Mouse (Mus musculus) T-helper 1 cell (primary cell): Measurements from ENCODE around the gene Hecw2.

Source experiments
- in situ Hi-C: fragments of 300-600 bp; cut with MboI, MseI; formaldehyde crosslinking; loops from one replicate; pipeline ENCODE4 v1.15.1; 2025; ENCODE audit warnings: high pct_unique_total_duplicates

The Hecw2 gene

DNA sequence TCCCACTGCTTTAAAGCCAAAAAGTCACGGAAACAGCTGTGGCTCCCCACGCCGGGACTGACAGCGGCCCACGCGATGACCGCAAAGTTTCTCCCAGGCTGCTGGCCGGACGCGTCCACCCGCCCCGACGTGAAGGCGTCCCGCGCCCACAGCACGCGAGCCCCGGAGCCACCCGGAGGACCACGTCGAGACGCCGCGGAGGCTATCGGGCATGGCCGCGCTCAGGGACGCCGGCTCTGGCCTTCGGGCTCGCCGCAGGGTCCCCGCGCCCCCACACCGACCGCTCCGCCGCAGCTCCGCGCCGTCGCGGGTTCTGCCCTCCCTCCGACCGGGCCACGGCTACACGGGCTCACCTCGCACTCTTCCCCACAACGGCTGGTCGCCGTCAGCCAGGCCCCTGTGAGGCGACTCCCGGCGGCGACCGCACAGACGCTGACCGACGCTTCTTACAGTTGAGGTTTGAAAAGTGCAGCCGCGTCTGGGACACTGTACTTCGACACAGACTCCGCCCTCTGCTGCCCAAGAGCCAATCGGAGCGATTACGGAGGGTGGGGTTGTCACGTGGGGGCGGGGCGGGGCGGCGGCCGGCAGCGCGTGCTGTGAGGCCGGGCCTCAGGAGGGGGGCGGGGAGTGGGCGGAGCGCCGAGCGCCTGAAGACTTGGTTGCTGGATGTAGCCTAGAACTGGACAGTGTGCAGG, 410.1 kb downstream of the Hecw2 start, which contains the start of gene Stk17b:
Gene Stk17b (minus strand): TSS at position 504 of the 698 bp plus-strand sequence.
- in situ Hi-C loops: loop anchor here (25.0 kb wide), 1 partner anchor 1673 kb away; the partner anchor contains the start of gene Stat1

DNA sequence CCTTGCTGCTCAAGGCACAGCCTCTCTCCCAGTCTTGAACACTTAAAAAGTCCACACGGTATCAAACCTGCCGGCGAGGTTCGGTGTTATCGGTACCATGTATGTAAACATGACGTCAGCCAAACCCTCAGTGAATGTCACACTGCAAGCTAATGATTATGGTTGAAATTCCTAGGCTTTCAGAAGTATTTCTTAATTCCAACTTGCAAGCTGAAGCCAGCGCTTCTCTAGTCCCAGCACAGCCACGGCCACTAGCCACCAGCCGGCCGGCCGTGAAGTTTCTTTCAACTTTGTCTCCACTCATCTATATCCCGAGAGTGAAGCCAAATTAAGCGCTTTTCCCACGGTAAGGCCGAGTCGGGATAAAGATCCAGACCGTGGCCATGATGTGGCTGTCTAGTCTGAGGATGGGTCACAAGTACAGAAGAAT, 410.7 kb downstream of the Hecw2 start:
- in situ Hi-C loops: loop anchor here (25.0 kb wide), 1 partner anchor 1672 kb away; the partner anchor contains the start of gene Stat1

- in situ Hi-C loops: loop anchor here (25.0 kb wide), 1 partner anchor 1671 kb away; the partner anchor contains the start of gene Stat1
Observed at GRCm38 (mm10) chr1:53782956-53783355, 412.0 kb downstream of the Hecw2 start.

GRCm38 (mm10) chr1:53782079-53782478, 412.9 kb downstream of the Hecw2 start:
- in situ Hi-C loops: loop anchor here (25.0 kb wide), 1 partner anchor 1670 kb away; the partner anchor contains the start of gene Stat1

GRCm38 (mm10) chr1:53781311-53781710, 413.7 kb downstream of the Hecw2 start:
- in situ Hi-C loops: loop anchor here (25.0 kb wide), 1 partner anchor 1669 kb away; the partner anchor contains the start of gene Stat1

GRCm38 (mm10) chr1:53776176-53776905, 418.6 kb downstream of the Hecw2 start:
- in situ Hi-C loops: loop anchor here (25.0 kb wide), 1 partner anchor 1664 kb away; the partner anchor contains the start of gene Stat1

DNA sequence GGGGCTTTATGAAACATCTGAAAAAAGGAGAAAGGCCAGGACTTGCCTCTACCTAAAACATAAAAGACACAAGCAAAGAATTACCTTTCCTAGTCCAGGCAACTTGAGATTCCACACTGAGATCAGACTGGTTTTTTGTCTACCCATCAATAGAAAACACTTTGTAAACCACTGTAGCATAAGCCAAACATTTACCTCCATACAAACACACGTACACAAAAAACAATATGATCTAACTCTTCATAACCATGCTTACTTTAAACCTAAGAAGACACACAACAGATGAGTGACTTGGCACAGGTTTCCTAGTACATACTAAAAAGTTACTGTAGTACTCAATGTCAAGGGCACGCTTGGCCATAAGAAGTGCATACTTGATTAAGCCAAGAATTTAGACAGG, 419.4 kb downstream of the Hecw2 start:
- in situ Hi-C loops: loop anchor here (25.0 kb wide), 1 partner anchor 1663 kb away; the partner anchor contains the start of gene Stat1

DNA sequence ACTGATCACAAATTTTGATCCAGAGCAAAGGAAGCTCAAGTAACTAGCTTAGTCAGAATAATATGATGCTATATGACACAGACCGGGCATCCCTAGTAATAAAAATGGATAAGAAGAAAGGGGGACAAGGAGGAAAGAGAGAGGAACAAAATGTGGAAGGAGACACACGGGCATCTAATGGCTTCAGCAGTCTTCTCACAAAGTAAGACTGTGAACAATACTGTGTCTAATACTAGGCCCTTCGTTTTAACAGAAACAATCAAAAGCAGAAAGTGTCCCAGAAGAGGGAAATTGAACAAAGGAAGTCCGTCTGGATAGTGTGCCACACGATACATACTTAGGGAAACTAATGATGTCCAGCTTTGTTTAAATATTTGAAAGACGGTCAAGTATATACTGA, 419.9 kb downstream of the Hecw2 start:
- in situ Hi-C loops: loop anchor here (25.0 kb wide), 1 partner anchor 1663 kb away; the partner anchor contains the start of gene Stat1

DNA sequence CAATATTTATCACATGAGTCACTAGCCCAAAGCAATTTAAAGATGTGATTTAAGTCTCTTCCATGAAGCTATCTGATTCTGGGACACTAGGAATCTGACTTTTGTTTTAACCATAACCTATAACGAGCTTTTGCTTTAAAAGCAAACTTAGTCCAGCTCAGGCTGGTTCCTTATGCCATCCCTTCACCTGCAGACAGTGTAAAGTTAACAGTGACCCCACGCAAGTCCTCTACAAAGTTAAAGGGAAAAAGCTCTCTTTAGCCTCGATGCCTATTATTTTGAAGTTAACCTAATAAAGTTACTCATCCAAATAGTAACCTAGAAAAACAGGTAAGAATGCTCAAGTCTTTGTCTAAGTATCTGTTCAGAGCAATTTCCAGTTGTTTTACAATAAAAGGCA, 420.4 kb downstream of the Hecw2 start:
- in situ Hi-C loops: no loop called here

DNA sequence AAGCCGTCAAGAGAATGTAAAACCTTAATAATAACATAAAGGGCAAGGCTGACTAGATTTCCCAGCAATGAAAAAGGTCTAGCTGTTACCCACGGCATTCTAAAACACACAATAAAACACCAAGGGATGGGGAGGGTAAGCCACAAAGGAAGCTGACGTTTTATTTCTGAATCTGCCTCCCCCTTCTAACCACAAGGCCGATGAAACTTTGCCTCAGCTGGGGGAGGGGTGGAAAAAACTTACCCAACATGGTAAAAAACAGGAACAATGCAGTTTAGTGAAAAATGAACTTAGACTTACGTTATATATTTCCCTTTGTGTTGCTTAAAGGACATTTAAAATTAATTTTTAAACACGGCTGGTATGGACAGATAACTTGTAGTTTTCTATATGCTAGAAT, 421.0 kb downstream of the Hecw2 start:
- in situ Hi-C loops: no loop called here

- in situ Hi-C loops: no loop called here
Observed at GRCm38 (mm10) chr1:53772967-53773366, 422.0 kb downstream of the Hecw2 start.

- in situ Hi-C loops: no loop called here
Observed at GRCm38 (mm10) chr1:53771476-53771875, 423.5 kb downstream of the Hecw2 start.

GRCm38 (mm10) chr1:53766112-53766511, 428.9 kb downstream of the Hecw2 start:
- in situ Hi-C loops: no loop called here

DNA sequence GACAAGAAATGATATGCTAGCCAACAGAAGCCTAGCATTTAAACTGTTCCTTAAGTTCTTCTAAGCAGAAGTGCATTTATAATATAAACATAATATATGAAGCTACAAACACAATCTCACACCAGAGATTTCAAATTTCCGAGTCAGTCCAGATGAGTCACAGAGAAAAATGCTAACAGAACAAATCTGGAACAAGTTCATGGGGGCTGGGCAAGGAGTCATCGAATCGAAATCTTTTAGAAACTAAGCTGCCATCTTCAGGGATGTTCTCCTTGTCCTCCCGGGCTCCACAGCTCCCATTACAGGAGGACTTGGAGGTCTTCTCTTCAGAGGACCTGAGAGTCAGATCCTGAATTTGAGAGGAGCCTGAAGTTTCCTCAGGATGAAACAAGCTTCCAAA, 437.7 kb downstream of the Hecw2 start:
- in situ Hi-C loops: no loop called here
